Mouse (Mus musculus): ENCODE results near the gene Tmem182.

Gene Tmem182

GRCm38 (mm10) chr1:40805351-40805750 lies at the start of gene Tmem182:
Tmem182 (plus strand) TSS chr1:40805601.
- no peak for DNase-seq (ENCODE audit: low read depth, low spot score)

GRCm38 (mm10) chr1:40759751-40760445 lies 45.5 kb upstream of the Tmem182 start:
- no peak for DNase-seq (ENCODE audit: low read depth, low spot score)

- DNase-seq (ENCODE audit: low read depth, low spot score) = no peak
Measured at GRCm38 (mm10) chr1:40764042-40764441, 41.4 kb upstream of the Tmem182 start.

GRCm38 (mm10) chr1:40764701-40765275 lies 40.6 kb upstream of the Tmem182 start:
- DNase-seq (ENCODE audit: low read depth, low spot score) = no peak

- no peak for DNase-seq (ENCODE audit: low read depth, low spot score)
Measured at GRCm38 (mm10) chr1:40765521-40765920, 39.9 kb upstream of the Tmem182 start.

- no peak for DNase-seq (ENCODE audit: low read depth, low spot score)
Measured at GRCm38 (mm10) chr1:40767588-40767987, 37.8 kb upstream of the Tmem182 start.

GRCm38 (mm10) chr1:40768606-40769005 lies 36.8 kb upstream of the Tmem182 start:
- DNase-seq (ENCODE audit: low read depth, low spot score) = peak; percentile 53

GRCm38 (mm10) chr1:40769331-40769894 lies 36.0 kb upstream of the Tmem182 start:
- no peak for DNase-seq (ENCODE audit: low read depth, low spot score)

GRCm38 (mm10) chr1:40771196-40771970 lies 34.0 kb upstream of the Tmem182 start:
- DNase-seq (ENCODE audit: low read depth, low spot score) = no peak

GRCm38 (mm10) chr1:40773234-40773633 lies 32.2 kb upstream of the Tmem182 start:
- DNase-seq (ENCODE audit: low read depth, low spot score) = no peak

GRCm38 (mm10) chr1:40774040-40774439 lies 31.4 kb upstream of the Tmem182 start:
- DNase-seq (ENCODE audit: low read depth, low spot score) = no peak

GRCm38 (mm10) chr1:40776102-40776501 lies 29.3 kb upstream of the Tmem182 start:
- no peak for DNase-seq (ENCODE audit: low read depth, low spot score)

- no peak for DNase-seq (ENCODE audit: low read depth, low spot score)
Measured at GRCm38 (mm10) chr1:40776763-40777162, 28.6 kb upstream of the Tmem182 start.

GRCm38 (mm10) chr1:40783450-40783849 lies 22.0 kb upstream of the Tmem182 start:
- no peak for DNase-seq (ENCODE audit: low read depth, low spot score)

- no peak for DNase-seq (ENCODE audit: low read depth, low spot score)
Measured at GRCm38 (mm10) chr1:40784306-40784705, 21.1 kb upstream of the Tmem182 start.

- no peak for DNase-seq (ENCODE audit: low read depth, low spot score)
Measured at GRCm38 (mm10) chr1:40785876-40786445, 19.4 kb upstream of the Tmem182 start.

- no peak for DNase-seq (ENCODE audit: low read depth, low spot score)
Measured at GRCm38 (mm10) chr1:40788956-40789355, 16.4 kb upstream of the Tmem182 start.

GRCm38 (mm10) chr1:40789666-40790233 lies 15.7 kb upstream of the Tmem182 start:
- DNase-seq (ENCODE audit: low read depth, low spot score) = peak; percentile 9

- peak; percentile 93 for DNase-seq (ENCODE audit: low read depth, low spot score)
Measured at GRCm38 (mm10) chr1:40790324-40791141, 14.9 kb upstream of the Tmem182 start, which contains the start of gene Mfsd9. Mfsd9 (minus strand) TSS chr1:40790687.

- no peak for DNase-seq (ENCODE audit: low read depth, low spot score)
Measured at GRCm38 (mm10) chr1:40795508-40795907, 9.9 kb upstream of the Tmem182 start.

GRCm38 (mm10) chr1:40797348-40797747 lies 8.1 kb upstream of the Tmem182 start:
- peak; percentile 74 for DNase-seq (ENCODE audit: low read depth, low spot score)
